Mouse (Mus musculus) kidney, postnatal 14 days (tissue): ENCODE measurements around the gene Syt6.

Experiments
- DNase-seq: peaks from one replicate; pipeline ENCODE4 v3.0.0; 2022; ENCODE audit warnings: mixed read lengths

Syt6 gene

DNA sequence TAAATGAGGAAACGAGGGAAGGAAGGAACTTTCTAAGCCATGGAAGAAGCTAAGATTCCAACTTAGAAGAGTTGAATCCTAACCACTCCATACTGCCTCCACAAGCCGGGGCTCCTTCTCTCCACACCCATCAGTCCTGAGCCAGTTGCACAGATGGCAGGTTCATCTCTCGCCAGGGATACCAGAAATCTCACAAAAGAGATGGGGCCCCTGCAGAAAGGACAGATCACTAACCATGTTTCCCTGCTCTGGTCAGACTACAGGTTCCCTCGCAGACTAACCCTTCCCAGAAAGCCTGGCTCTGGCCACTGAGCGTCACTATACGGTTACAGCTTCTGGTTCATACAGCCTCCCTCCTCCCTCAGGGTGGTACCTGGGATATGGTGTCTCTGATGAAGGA lies 74.7 kb downstream of the Syt6 start:
- DNase-seq: no peak

DNA sequence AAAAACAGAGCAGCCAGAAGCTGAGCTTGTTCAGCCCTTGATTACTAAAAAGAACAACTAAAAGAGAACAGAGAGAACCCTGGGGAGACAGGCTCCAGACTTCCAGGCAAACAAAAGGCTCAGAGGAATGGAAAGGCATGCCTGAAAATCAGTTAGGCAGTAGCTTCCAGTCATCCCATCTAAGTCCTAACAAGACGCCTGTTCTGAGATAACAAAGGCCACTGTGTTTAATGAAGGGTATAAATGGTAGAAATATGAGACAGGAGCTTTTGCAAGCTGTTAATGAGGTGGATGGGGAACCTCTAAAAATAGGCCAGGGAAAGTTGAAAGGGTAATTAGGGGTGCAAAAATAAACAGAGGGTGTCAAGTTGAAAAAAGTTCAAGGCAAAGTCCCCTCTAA lies 75.4 kb downstream of the Syt6 start:
- DNase-seq: no peak

DNA sequence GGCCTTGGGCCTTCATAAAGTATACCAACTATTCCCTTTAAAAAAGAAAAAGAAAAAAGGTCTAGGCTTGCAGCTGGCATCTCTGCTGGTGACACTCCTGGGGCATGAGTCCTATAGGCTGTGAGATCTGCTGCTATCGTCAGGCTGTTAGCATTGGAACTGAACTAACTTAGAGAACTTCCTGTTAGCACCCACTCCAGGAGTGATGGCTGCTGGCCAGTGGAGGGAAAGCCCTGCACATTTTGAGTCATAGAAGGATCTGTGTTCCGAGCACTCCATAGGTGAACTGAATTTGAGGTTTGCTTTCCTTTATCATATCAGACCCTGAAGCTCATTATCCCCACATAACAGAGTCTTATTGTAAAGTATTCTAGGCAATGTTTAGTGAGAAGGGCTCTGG lies 85.0 kb downstream of the Syt6 start:
- no peak for DNase-seq

DNA sequence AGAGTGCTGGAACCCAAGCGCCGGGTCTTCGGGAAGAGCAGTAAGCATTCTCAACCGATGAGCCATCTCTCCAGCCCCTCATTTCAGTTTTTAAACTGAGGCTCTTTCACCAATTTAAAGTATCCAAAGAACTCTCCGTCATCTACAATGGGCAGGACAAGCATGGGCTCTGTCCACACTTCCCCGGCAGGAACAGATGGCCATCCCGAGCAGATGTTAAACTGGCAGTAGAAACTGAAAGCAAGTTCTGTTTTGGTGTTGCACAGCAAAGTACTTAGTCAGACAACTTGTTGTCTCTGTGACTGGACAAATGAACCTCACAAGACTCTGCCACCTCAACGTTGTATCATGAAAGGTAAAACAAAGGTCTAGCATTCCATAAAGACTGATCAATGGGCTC lies 86.7 kb downstream of the Syt6 start:
- no peak for DNase-seq

DNA sequence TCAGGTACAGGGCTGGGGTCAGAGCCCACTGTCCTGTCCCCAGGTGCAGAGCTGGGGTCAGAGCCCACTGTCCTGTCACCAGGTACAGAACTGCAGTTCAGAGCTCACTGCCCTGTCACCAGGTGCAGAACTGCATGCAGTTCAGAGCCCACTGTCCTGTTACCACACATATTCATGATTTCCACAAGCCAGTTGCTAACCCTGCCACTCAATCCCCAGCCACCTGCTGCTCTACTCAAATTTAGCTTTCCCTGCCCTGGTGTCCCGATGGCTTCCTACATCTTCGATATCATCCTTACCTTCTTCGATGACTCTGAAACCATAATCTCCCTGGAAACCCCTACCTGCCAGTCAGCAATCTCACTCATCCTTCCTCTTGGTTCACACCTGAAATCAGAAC lies 88.4 kb downstream of the Syt6 start:
- DNase-seq: no peak

DNA sequence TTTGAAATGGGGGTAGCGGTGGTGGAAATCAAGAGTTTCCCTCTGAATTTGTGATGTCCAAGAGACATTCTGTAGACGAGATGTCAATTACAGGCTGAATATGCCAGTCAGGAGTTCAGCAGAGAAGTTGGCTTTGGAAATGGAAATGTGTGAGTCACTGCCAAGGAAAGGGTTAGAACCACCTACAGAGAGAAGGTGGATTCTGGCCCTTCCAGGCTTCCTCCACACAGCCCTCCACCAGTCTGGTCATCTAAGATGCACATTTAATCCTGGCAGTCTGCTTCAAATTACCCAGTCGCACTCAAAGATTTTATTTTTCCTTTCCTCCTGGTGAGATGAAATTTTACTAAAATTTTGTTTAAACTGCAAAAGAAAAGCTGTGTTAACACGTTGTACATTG lies 97.1 kb downstream of the Syt6 start:
- DNase-seq: no peak

DNA sequence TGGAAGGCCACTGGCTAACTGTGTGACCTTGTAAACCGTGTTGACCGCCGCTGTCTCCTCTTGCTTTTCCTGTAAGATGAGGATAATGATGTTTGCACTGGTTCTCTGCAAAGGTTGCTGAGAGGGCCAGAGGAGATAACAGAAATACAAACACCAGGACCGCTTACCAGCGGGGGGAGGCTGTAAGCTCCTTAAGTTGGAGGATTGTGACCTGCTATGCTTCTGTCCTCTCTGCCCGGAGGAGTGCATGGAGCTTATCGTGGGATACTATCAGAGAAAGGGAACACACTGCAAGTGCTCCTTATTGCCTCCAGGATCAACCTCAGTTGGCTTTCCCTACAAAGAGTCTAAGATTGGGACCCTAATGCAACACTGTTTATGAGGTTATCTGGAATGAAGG lies 97.7 kb downstream of the Syt6 start:
- DNase-seq: no peak

DNA sequence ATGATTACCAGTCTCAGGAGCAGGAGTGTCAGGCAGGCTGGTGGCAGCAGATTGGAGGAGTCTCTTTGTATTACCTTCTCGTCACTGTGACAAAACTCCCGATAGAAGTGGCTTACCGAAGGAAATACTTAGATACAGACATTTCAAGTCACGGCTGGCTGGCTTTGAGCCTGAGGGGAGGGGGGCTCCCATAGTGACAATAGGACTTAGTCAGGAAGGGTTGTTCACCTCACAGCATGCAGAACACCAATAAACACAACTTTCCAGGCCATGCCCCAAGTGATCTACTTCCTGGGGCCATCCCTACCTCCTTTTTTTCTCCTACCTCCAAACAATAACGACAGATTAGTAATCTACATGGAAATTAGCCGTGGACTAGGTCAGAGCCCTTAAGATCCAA lies 103.8 kb downstream of the Syt6 start:
- DNase-seq: no peak

DNA sequence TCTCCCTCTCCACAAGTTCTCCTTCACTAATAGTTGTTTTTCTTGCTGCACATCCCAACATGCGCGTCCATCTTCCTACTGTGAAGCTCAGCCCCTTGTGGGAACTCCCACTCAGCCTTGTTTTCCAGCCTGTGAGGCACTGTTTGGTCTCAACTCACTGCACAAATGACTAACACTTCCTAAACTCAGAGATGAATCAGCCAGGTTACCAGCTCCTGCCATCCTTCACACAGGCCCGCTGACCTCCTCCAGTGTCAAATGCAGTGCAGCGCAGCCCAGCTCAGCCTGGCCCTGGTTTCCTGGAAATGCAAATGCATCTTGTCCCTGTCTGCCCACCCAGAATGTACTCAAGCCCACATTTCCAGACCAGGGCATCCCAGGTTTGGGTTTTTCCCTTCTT lies 107.4 kb downstream of the Syt6 start:
- no peak for DNase-seq

DNA sequence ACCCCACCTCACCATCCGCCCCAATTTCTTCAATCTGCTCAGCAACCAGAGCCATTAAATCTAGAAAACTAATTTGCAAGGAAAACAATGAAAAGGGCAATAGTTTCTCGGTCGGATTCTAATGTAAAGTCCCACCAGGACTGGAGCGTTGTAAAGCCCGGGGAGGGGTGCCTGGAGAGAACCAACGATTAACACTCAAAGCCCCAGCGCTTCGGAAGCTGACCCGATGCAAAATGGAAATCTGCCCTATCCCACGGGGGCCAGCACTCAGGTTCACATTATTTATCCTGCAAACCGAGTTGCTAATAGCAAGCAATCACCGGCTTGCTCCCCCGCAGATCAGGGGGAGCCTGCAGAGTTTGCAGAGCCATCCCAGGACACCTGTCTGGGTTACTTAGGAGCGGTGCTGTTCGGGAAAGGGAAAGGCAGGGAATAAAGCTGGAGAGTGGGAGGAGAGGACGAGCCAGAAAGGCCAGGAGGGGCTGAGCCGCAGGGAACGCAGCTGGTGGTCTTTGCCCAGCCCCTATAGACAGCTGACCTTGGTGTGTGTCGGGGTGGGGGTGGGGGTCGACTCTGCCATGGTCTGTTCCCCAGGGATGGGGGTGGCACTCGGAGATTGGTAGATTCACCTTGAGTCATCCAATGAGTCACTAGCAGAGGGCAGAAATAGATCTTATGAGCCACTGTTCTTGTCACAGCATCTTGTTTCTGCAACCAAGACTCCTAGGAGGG lies 108.4 kb downstream of the Syt6 start:
- DNase-seq: no peak

DNA sequence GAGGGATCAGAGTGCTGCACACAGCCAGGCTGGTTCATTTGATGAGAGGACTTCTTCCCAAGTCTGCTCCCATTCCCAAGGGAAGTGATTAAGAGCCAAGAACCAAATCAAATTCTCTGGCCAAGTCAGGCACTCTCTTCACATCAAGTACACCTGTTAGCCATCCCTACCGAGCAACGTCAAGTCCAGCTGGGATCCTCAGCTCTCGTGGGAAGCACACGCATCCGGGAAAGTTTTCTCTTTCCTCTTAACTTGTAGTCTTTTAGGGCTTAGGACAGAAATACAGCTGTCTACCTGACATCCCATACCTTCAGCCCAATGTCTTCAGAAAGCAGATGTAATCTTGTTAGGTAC lies 108.9 kb downstream of the Syt6 start:
- no peak for DNase-seq

DNA sequence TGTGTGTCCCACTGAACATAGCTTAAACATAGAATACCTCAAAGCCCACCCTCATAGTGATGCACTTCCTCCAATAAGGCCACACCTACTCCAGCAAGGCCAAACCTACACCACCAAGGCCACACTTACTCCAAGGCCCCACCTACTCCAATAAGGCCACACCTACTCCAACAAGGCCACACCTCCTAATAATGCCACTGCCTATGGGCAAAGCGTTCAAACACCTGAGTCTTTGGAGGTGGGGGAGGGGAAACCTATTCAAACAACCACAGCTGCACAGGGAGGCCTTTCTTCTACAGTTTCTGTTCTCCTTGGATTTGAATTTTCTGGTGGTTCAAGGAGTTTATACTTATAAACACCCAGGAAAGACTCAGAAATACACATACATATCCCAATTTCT lies 114.0 kb downstream of the Syt6 start:
- DNase-seq: no peak

DNA sequence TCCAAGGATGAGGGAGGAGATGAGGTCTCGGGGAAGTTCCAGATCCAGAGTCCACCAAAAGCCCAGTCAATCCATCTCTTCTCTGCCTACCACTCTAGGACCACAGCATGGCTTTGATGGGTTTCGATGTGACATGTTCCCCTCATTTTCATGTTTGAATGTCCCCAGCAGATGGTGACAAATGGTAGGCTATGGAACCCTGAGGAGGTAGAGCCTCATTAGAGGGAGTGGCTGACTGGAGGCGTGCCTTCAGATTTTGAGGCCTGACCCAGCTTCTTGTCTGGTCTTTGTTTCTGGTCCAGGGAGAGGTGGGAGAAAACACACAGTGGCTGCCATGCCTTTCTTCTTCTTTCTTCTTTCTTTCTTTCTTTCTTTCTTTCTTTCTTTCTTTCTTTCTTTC lies 115.5 kb downstream of the Syt6 start:
- peak; percentile 20 for DNase-seq
